Mouse (Mus musculus) heart, embryonic 10.5 days (tissue): ENCODE measurements around the gene Hist1h4d. TPM values are rescaled to one million over a fixed set of nuclear protein-coding genes. Genes with fewer than 3 reads are reported as not detected.
"Not testable (repeated sequence)": the region's sequence is repeated elsewhere in the genome, so short reads cannot be mapped to it uniquely, and the experiment has no call there.

ENCODE experiments used
- DNase-seq: peaks from one replicate; pipeline ENCODE4 v3.0.0-alpha.2; 2017; ENCODE audit warnings: low spot score
- H3K27ac ChIP-seq: fragments of 300-500 bp; sonication (generic); 2 replicates; pipeline ENCODE4 v1.5.1; 2016; ENCODE audit warnings: mild to moderate bottlenecking
- H3K27me3 ChIP-seq: fragments of 300-500 bp; sonication (generic); 2 replicates; pipeline ENCODE4 v1.6.1; 2016; ENCODE audit warnings: mild to moderate bottlenecking; ENCODE audit not compliant: poor library complexity, insufficient read depth, severe bottlenecking
- H3K36me3 ChIP-seq: fragments of 300-500 bp; sonication (generic); 2 replicates; pipeline ENCODE4 v1.6.1; 2016; ENCODE audit warnings: mild to moderate bottlenecking, moderate library complexity
- H3K4me1 ChIP-seq: fragments of 300-500 bp; sonication (generic); 2 replicates; pipeline ENCODE4 v1.6.1; 2016; ENCODE audit warnings: mild to moderate bottlenecking
- H3K4me3 ChIP-seq: fragments of 300-500 bp; sonication (generic); 2 replicates; pipeline ENCODE4 v1.5.1; 2016; ENCODE audit warnings: mild to moderate bottlenecking, moderate library complexity
- H3K9me3 ChIP-seq: fragments of 300-500 bp; sonication (generic); 2 replicates; pipeline ENCODE4 v1.6.1; 2016; ENCODE audit warnings: mild to moderate bottlenecking, moderate library complexity
- WGBS: fragments of 180-500 bp; shearing (Covaris S2); methylation state at CpG from one replicate; pipeline ENCODE4 v1.1.7; 2016; 5-methylcytosine and 5-hydroxymethylcytosine counted together
- polyA plus RNA-seq: library from polyadenylated mRNA; unstranded; fragments of >200 nt; fragmentation: Nextera tagmentation; extraction: Ambion mirVana; gene quantifications from 2 replicates; pipeline ENCODE4 v1.2.1, GENCODE M21; 2016

The Hist1h4d gene
- polyA plus RNA-seq, 1 experiment from 2014 or later: 60.3 TPM

GRCm38 (mm10) chr13:23554925-23555838 is 26.2 kb upstream of the Hist1h4d start:
- H3K27me3 ChIP-seq: no peaks in the 10 kb centered on the region
- peak; percentile 94 for DNase-seq
- peaks cover 15% of the 10 kb centered on the region; the same call in 1 of the 2 replicates for H3K4me1 ChIP-seq
- peak overlapping the region; percentile 90 for H3K27ac ChIP-seq
- H3K36me3 ChIP-seq: no peaks in the 10 kb centered on the region
- under 1% methylated on average over 54 of the region's 54 CpGs for WGBS
- H3K4me3 ChIP-seq: peak overlapping the region; percentile 68
- H3K9me3 ChIP-seq: no peaks in the 10 kb centered on the region

- DNase-seq: peak; percentile 86
- H3K9me3 ChIP-seq: no peaks in the 10 kb centered on the region
- no peaks in the 10 kb centered on the region for H3K36me3 ChIP-seq
- H3K27me3 ChIP-seq: no peaks in the 10 kb centered on the region
- peaks cover 10% of the 10 kb centered on the region; the same call in 1 of the 2 replicates for H3K4me1 ChIP-seq
- H3K27ac ChIP-seq: peak overlapping the region; percentile 90
- under 1% methylated on average over 18 of the region's 18 CpGs for WGBS
- H3K4me3 ChIP-seq: peak overlapping the region; percentile 68
These were observed 25.5 kb upstream of the Hist1h4d start for GRCm38 (mm10) chr13:23555839-23556416.

DNA sequence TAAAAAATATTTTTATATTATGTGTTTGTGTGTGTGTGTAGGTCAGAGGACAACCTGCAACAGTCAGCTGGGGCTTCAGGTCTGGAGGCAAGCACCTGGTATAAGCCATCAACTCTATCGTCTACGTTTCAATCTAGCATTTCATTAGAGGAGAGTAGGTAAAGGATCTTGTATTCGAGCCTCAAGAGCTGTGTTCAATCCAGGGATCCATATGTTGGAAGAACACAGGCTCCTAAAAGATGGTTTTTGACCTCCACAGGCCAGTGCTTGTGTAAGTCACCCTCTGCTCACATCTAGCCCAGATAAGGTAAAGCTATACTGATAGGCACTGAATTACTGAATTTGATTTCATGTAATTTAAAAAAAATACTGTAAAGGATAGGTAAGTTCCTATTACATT is 24.5 kb upstream of the Hist1h4d start:
- H3K4me1 ChIP-seq: peaks cover 9% of the 10 kb centered on the region; the same call in 1 of the 2 replicates
- H3K27ac ChIP-seq: peak overlapping the region; percentile 90
- H3K27me3 ChIP-seq: no peaks in the 10 kb centered on the region
- no peak for DNase-seq
- H3K4me3 ChIP-seq: peak overlapping the region; percentile 27; the same call in 1 of the 2 replicates
- 59% methylated on average over 3 of the region's 3 CpGs for WGBS
- no peaks in the 10 kb centered on the region for H3K36me3 ChIP-seq
- no peaks in the 10 kb centered on the region for H3K9me3 ChIP-seq

- not testable (repeated sequence) for DNase-seq, H3K4me3 ChIP-seq, H3K4me1 ChIP-seq, H3K27ac ChIP-seq, H3K36me3 ChIP-seq, H3K9me3 ChIP-seq, H3K27me3 ChIP-seq
- 44% methylated on average over 2 of the region's 2 CpGs for WGBS
These were observed 20.7 kb upstream of the Hist1h4d start for GRCm38 (mm10) chr13:23560699-23561098.

DNA sequence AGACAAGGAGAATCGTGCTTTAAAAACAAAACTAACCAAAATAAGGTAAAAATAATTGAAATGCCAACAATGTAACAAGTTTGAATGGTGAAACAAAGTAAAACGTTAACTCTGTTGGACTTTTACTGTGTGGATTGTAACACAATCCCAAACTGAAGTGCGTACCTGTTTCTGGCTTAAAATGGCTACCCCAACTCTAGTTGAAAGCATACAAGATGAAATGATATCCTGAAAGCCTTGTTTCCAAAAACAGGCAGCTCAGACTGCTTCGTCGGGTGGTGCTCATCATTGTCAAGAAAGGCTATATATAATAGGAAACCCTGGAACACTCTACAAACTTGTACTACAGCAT is 19.9 kb upstream of the Hist1h4d start:
- not testable (repeated sequence) for H3K27ac ChIP-seq
- 0% methylated on average over 2 of the region's 5 CpGs for WGBS

GRCm38 (mm10) chr13:23561883-23562659 is 19.3 kb upstream of the Hist1h4d start, which contains the start of gene Hist1h3e:
Gene Hist1h3e, minus strand, starts transcription at chr13:23562369.
- WGBS: under 1% methylated on average over 64 of the region's 67 CpGs
- DNase-seq: peak; percentile 98
- peak within 1 kb of the TSS; percentile 95 for H3K27ac ChIP-seq
- not testable (repeated sequence) for H3K4me1 ChIP-seq, H3K9me3 ChIP-seq, H3K36me3 ChIP-seq, H3K27me3 ChIP-seq
- H3K4me3 ChIP-seq: peak within 1 kb of the TSS; percentile 55

More for the DNA sequence above, 19.9 kb upstream of the Hist1h4d start:
- H3K4me3 ChIP-seq: peak overlapping the region; percentile 55
- not testable (repeated sequence) for H3K9me3 ChIP-seq, H3K4me1 ChIP-seq, DNase-seq, H3K36me3 ChIP-seq, H3K27me3 ChIP-seq

- DNase-seq: no peak
- H3K36me3 ChIP-seq: no peaks in the 10 kb centered on the region
- WGBS: 3% methylated on average over 18 of the region's 18 CpGs
These were observed 18.5 kb upstream of the Hist1h4d start for GRCm38 (mm10) chr13:23562699-23563462.

GRCm38 (mm10) chr13:23564482-23564881 is 16.9 kb upstream of the Hist1h4d start:
- Histone ChIP-seq H3K27me3 (no peaks in the 10 kb centered on the region), H3K4me1 (no peaks in the 10 kb centered on the region), H3K4me3 (no peak overlapping the region), H3K27ac (peak overlapping the region; percentile 95), H3K36me3 (no peaks in the 10 kb centered on the region), H3K9me3 (no peaks in the 10 kb centered on the region)
- WGBS: 87% methylated on average over 2 of the region's 2 CpGs
- no peak for DNase-seq

More at GRCm38 (mm10) chr13:23562699-23563462, 18.5 kb upstream of the Hist1h4d start:
- H3K27me3 ChIP-seq: no peaks in the 10 kb centered on the region
- peak overlapping the region; percentile 55 for H3K4me3 ChIP-seq
- H3K27ac ChIP-seq: peak overlapping the region; percentile 95
- no peaks in the 10 kb centered on the region for H3K4me1 ChIP-seq
- no peaks in the 10 kb centered on the region for H3K9me3 ChIP-seq

- H3K36me3 ChIP-seq, H3K9me3 ChIP-seq, H3K27me3 ChIP-seq, DNase-seq, H3K4me1 ChIP-seq: not testable (repeated sequence)
- H3K27ac ChIP-seq: peak overlapping the region; percentile 90
- peak overlapping the region; percentile 50 for H3K4me3 ChIP-seq
- WGBS: 4% methylated on average over 27 of the region's 41 CpGs
These were observed 11.0 kb upstream of the Hist1h4d start for GRCm38 (mm10) chr13:23570261-23571021.

GRCm38 (mm10) chr13:23571022-23571503 is 10.3 kb upstream of the Hist1h4d start, which contains the start of the genes Hist1h2ae and Hist1h2bg:
Gene Hist1h2ae, minus strand, starts transcription at chr13:23571220.
Gene Hist1h2bg, plus strand, starts transcription at chr13:23571396.
- under 1% methylated on average over 18 of the region's 18 CpGs for WGBS
- Histone ChIP-seq H3K27me3 (no peaks in the 10 kb centered on the region), H3K4me1 (no peaks in the 10 kb centered on the region; the same call in 1 of the 2 replicates), H3K4me3 (peak within 1 kb of the TSS; percentile 58), H3K36me3 (no peaks in the 10 kb centered on the region), H3K27ac (peak within 1 kb of the TSS; percentile 90), H3K9me3 (no peaks in the 10 kb centered on the region)
- peak; percentile 89 for DNase-seq

GRCm38 (mm10) chr13:23571504-23572217 is 9.7 kb upstream of the Hist1h4d start:
- 3% methylated on average over 16 of the region's 34 CpGs for WGBS
- DNase-seq: not testable (repeated sequence)

More at GRCm38 (mm10) chr13:23571504-23572217, 9.7 kb upstream of the Hist1h4d start:
- Histone ChIP-seq H3K27ac (peak overlapping the region; percentile 90), H3K4me3 (peak overlapping the region; percentile 58)
- H3K4me1 ChIP-seq, H3K27me3 ChIP-seq, H3K9me3 ChIP-seq, H3K36me3 ChIP-seq: not testable (repeated sequence)
